27 mouse cellular contexts compared by ENCODE assay signal in genomic region chr6:127010021-127010420, GRCm38 (mm10). TPM values are rescaled to one million over a fixed set of nuclear protein-coding genes. Genes with fewer than 3 reads are reported as not detected.
"Had no signal": no experiment of that assay in that cellular context is flagged by ENCODE, and none has a peak within 500 bp of the region (broad histone marks: within the 10 kb centered on the region; RNA-seq: fewer than 3 reads in every experiment).

No protein-coding gene starts in this region.

- H3K36me3 ChIP-seq: kidney, embryonic 15.5 days; limb, embryonic 10.5 days; limb, embryonic 13.5 days; liver, embryonic 12.5 days; liver, embryonic 15.5 days; lung, embryonic 15.5 days; midbrain, embryonic 12.5 days; midbrain, embryonic 15.5 days; neural tube, embryonic 12.5 days; neural tube, embryonic 15.5 days; stomach, embryonic 15.5 days had no signal

- DNase-seq: kidney, adult 8-10 months; kidney, postnatal 10 days; kidney, postnatal 36 days; liver; lung, adult 18-20 months; lung, postnatal 10 days; lung, postnatal 36 days; right cerebral cortex, adult 18-20 months; right cerebral cortex, postnatal 14 days; right cerebral cortex, postnatal 4 days; spleen, adult 18-20 months; thymus, postnatal 25 days had no signal

- H3K27me3 ChIP-seq: limb, embryonic 13.5 days; liver, embryonic 15.5 days; lung, embryonic 15.5 days; midbrain, embryonic 12.5 days; midbrain, embryonic 15.5 days; neural tube, embryonic 12.5 days; neural tube, embryonic 15.5 days; stomach, embryonic 15.5 days had no signal

- ATAC-seq: liver, embryonic 12.5 days; midbrain, embryonic 15.5 days had no signal

- H3K4me3 ChIP-seq: kidney, embryonic 15.5 days; limb, embryonic 10.5 days; limb, embryonic 13.5 days; liver, embryonic 12.5 days; liver, embryonic 15.5 days; lung, embryonic 15.5 days; midbrain, embryonic 12.5 days; midbrain, embryonic 15.5 days; neural tube, embryonic 12.5 days; neural tube, embryonic 15.5 days; stomach, embryonic 15.5 days had no signal

- H3K4me1 ChIP-seq: limb, embryonic 10.5 days; liver, embryonic 15.5 days; lung, embryonic 15.5 days; midbrain, embryonic 12.5 days; midbrain, embryonic 15.5 days; neural tube, embryonic 12.5 days; neural tube, embryonic 15.5 days; stomach, embryonic 15.5 days had no signal

- H3K9me3 ChIP-seq: kidney, embryonic 15.5 days; limb, embryonic 10.5 days; limb, embryonic 13.5 days; liver, embryonic 12.5 days; liver, embryonic 15.5 days; lung, embryonic 15.5 days; midbrain, embryonic 12.5 days; midbrain, embryonic 15.5 days; neural tube, embryonic 12.5 days; neural tube, embryonic 15.5 days; stomach, embryonic 15.5 days had no signal

RNA-seq across cellular contexts. Expression of gene Fgf6, which starts 5.4 kb away (rescaled TPM):
- total RNA-seq: layer of hippocampus, adult 8-10 months; layer of hippocampus, postnatal 14 days; left cerebral cortex, postnatal 25 days had no signal
- polyA plus RNA-seq: limb, embryonic 10.5 days; liver, embryonic 12.5 days; lung, embryonic 15.5 days; midbrain, embryonic 12.5 days; midbrain, embryonic 15.5 days; stomach, embryonic 15.5 days; thymus, postnatal 0 days had no signal
